Mouse (Mus musculus) midbrain, embryonic 16.5 days (tissue): ENCODE results near the gene Zfp655. TPM values are rescaled to one million over a fixed set of nuclear protein-coding genes. Genes with fewer than 3 reads are reported as not detected.
"Not testable (repeated sequence)": the region's sequence is repeated elsewhere in the genome, so short reads cannot be mapped to it uniquely, and the experiment has no call there.

Experiments used
- ATAC-seq: fragments of 200-750 bp; cut with Nextera tagmentation; 2 replicates; pipeline ENCODE4 v1.8.0; 2017; ENCODE audit warnings: moderate TSS enrichment
- H3K27ac ChIP-seq: fragments of 300-500 bp; sonication (generic); 2 replicates; pipeline ENCODE4 v1.5.1; 2014; ENCODE audit warnings: mild to moderate bottlenecking, low read length, mixed read lengths
- H3K27me3 ChIP-seq: fragments of 300-500 bp; sonication (generic); 2 replicates; pipeline ENCODE4 v1.6.1; 2014; ENCODE audit warnings: low read depth, low read length, mixed read lengths; ENCODE audit not compliant: control insufficient read depth, insufficient read depth
- H3K36me3 ChIP-seq: fragments of 300-500 bp; sonication (generic); 2 replicates; pipeline ENCODE4 v1.6.1; 2014; ENCODE audit warnings: mild to moderate bottlenecking, low read length, moderate library complexity, mixed read lengths; ENCODE audit not compliant: control insufficient read depth, insufficient read depth
- H3K4me1 ChIP-seq: fragments of 300-500 bp; sonication (generic); 2 replicates; pipeline ENCODE4 v1.6.1; 2014; ENCODE audit warnings: mild to moderate bottlenecking, low read length, mixed read lengths; ENCODE audit not compliant: control insufficient read depth, insufficient read depth
- H3K4me2 ChIP-seq: fragments of 300-500 bp; sonication (generic); 2 replicates; pipeline ENCODE4 v1.6.1; 2014; ENCODE audit warnings: mild to moderate bottlenecking, low read length, mixed read lengths
- H3K4me3 ChIP-seq: fragments of 300-500 bp; sonication (generic); 2 replicates; pipeline ENCODE4 v1.5.1; 2014; ENCODE audit warnings: low read depth, mild to moderate bottlenecking, low read length, moderate library complexity, mixed read lengths
- H3K9ac ChIP-seq: fragments of 300-500 bp; sonication (generic); 2 replicates; pipeline ENCODE4 v1.6.1; 2014; ENCODE audit warnings: low read depth, low read length, mixed read lengths
- H3K9me3 ChIP-seq: fragments of 300-500 bp; sonication (generic); replicated peaks from 2 replicates; pipeline ENCODE4 v1.6.1; 2014; ENCODE audit warnings: mild to moderate bottlenecking, low read length, mixed read lengths; ENCODE audit not compliant: control insufficient read depth, poor library complexity, severe bottlenecking
- WGBS: fragments of 180-500 bp; shearing (Covaris S2); extraction: QIAGEN DNeasy Blood & Tissue Kit; methylation state at CpG from one replicate; pipeline ENCODE4 v1.1.7; 2014; 5-methylcytosine and 5-hydroxymethylcytosine counted together
- polyA plus RNA-seq: library from polyadenylated mRNA; unstranded; fragments of >200 nt; fragmentation: Nextera tagmentation; extraction: Ambion mirVana; gene quantifications from 2 replicates; pipeline ENCODE4 v1.2.1, GENCODE M21; 2015

The Zfp655 gene
- polyA plus RNA-seq, 1 experiment from 2014 or later: 32.9 TPM

DNA sequence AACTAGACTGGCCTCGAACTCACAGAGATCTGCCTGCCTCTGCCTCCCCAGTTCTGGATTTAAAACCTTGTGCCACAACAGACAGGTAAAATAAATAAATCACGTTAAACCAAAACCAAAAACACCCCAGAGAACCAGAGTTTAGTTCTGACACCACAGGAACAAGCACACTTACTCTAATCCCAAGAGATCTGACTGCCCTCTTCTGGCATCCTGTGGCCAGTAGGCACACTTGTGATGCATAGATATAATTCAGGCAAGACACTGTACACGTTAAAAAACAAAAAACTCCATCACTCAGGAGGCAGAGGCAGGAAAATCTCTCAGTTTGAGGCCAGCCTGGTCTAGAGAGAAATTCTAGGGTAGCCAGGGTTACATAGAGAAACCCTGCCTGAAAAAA lies 29.1 kb upstream of the Zfp655 start:
- ATAC-seq: no peak
- WGBS: 46% methylated on average over 3 of the region's 3 CpGs

DNA sequence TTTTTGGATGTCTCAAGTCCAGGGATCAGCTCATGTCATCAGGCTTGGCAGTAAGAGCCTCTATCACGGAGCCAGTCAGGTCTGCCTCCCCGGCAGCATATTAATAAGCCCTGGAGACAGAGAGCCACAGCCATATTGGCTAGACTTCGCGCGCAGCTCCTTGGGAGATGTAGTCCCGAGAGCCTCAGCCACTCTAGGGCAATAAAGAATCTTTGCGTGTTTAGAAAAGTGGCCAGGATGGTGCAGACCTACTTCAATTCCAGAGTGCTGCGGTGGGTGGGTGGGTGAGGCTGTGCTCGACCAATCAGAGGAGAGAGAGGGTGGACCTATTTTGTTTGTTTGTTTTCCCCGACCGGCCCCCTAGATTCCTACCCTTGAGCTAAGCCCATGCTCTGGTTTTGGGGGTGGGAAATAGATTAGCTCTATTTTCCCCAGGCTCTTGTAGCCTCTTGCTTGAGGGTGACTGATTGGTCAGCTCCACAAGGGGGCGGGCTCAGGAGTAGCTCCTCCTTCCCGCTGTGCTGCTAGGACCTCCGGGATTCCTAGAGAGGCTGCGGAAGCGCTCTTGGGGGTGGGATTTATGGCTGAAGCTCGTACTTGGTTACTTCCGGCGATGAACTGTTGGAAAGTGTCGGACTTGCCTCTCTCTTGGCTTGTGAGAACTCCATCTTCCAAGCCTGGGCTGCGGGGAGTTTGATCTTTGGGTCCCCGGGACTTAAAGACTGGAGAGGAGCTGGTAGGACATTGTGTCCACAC lies 27.4 kb upstream of the Zfp655 start, which contains the start of gene Zkscan5:
Gene Zkscan5 (plus strand): TSS at position 627 of the 756 bp plus-strand sequence.
- Histone ChIP-seq H3K27ac (peak within 1 kb of the TSS; percentile 90), H3K36me3 (peaks cover 7% of the 10 kb centered on the region; the same call in 1 of the 2 replicates), H3K27me3 (no peaks in the 10 kb centered on the region), H3K9me3 (no peaks in the 10 kb centered on the region), H3K9ac (peak within 1 kb of the TSS; percentile 64), H3K4me2 (peak within 1 kb of the TSS; percentile 58), H3K4me3 (peak within 1 kb of the TSS; percentile 61), H3K4me1 (peaks cover 23% of the 10 kb centered on the region)
- WGBS: under 1% methylated on average over 22 of the region's 22 CpGs
- ATAC-seq: peak; percentile 93

More for the DNA sequence above, 29.1 kb upstream of the Zfp655 start:
- Histone ChIP-seq H3K9me3 (no peaks in the 10 kb centered on the region), H3K4me2 (no peak overlapping the region), H3K27me3 (no peaks in the 10 kb centered on the region), H3K9ac (no peak overlapping the region), H3K4me1 (peaks cover 23% of the 10 kb centered on the region), H3K4me3 (no peak overlapping the region), H3K27ac (no peak overlapping the region), H3K36me3 (peaks cover 5% of the 10 kb centered on the region; the same call in 1 of the 2 replicates)

DNA sequence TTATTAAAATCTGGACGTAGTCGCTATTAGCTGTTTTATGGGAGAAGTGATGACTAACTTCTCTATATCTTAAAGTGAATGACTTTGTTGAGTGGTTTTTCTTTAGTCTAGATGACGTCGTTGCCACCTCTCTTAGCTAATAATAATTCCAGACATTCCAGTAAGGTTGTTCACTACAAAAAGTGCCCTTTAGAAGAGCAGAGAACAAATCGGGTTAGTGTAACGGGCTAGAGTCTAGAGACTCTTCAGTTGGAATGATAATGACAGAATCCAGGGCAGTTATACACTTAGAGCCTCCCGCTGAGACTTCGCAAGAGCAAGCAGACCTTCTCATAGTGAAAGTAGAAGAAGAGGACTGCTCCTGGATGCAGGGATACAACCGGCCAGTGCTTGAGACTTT lies 26.5 kb upstream of the Zfp655 start:
- peak overlapping the region; percentile 61 for H3K4me3 ChIP-seq
- peaks cover 23% of the 10 kb centered on the region for H3K4me1 ChIP-seq
- peak overlapping the region; percentile 41 for H3K9ac ChIP-seq
- H3K27me3 ChIP-seq: no peaks in the 10 kb centered on the region
- H3K27ac ChIP-seq: no peak overlapping the region
- no peaks in the 10 kb centered on the region for H3K9me3 ChIP-seq
- peak overlapping the region; percentile 58 for H3K4me2 ChIP-seq
- ATAC-seq: no peak
- peaks cover 7% of the 10 kb centered on the region; the same call in 1 of the 2 replicates for H3K36me3 ChIP-seq
- 22% methylated on average over 9 of the region's 9 CpGs for WGBS

DNA sequence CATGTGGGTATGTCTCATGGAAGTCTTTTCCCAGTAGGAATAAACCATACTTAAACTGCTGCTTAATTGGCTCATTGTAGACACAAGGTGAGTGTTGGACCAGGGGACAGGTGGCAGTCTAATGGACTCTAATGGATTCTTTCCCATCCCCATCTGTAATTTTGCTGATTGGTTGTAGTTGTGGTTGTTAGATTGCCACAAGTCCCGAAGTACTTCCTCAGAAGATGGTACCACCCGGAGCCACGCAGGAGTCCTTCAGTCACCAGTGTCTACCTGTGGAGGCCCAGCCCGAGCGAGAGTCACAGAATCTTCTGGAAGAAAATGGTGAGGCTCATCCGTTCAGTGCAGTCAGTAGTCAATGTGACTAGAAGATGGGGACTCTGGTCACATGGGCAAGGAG lies 24.1 kb upstream of the Zfp655 start:
- no peak overlapping the region for H3K4me3 ChIP-seq
- H3K4me1 ChIP-seq: peaks cover 12% of the 10 kb centered on the region
- no peak overlapping the region for H3K27ac ChIP-seq
- no peak for ATAC-seq
- H3K36me3 ChIP-seq: peaks cover 13% of the 10 kb centered on the region; the same call in 1 of the 2 replicates
- no peak overlapping the region for H3K9ac ChIP-seq
- no peaks in the 10 kb centered on the region for H3K27me3 ChIP-seq
- H3K9me3 ChIP-seq: no peaks in the 10 kb centered on the region
- WGBS: 98% methylated on average over 6 of the region's 6 CpGs
- no peak overlapping the region for H3K4me2 ChIP-seq

DNA sequence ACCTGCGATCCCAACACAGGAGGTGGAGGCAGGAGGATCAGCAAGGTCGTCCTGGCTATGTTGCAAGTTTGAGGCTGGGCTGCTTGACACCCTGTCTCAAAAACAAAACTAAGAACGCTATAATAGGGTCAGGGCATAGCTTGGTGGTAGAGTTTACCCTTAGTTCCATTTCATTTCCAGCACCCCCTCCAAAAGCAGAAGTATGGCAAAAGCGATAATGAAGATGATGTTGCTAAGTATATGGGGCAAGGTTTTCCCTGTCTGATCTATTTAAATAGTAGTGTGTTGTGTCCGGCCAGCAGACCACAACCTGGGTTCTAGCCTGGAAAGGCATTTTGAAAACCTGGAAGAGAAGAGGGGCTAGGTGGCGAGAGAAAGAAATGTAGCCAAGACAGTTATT lies 23.6 kb upstream of the Zfp655 start:
- H3K4me1 ChIP-seq: peaks cover 12% of the 10 kb centered on the region
- H3K36me3 ChIP-seq: peaks cover 13% of the 10 kb centered on the region; the same call in 1 of the 2 replicates
- H3K9me3 ChIP-seq: no peaks in the 10 kb centered on the region
- ATAC-seq: no peak
- no peak overlapping the region for H3K27ac ChIP-seq
- no peaks in the 10 kb centered on the region for H3K27me3 ChIP-seq
- 89% methylated on average over 5 of the region's 6 CpGs for WGBS
- H3K4me2 ChIP-seq: no peak overlapping the region
- H3K4me3 ChIP-seq: no peak overlapping the region
- no peak overlapping the region for H3K9ac ChIP-seq

DNA sequence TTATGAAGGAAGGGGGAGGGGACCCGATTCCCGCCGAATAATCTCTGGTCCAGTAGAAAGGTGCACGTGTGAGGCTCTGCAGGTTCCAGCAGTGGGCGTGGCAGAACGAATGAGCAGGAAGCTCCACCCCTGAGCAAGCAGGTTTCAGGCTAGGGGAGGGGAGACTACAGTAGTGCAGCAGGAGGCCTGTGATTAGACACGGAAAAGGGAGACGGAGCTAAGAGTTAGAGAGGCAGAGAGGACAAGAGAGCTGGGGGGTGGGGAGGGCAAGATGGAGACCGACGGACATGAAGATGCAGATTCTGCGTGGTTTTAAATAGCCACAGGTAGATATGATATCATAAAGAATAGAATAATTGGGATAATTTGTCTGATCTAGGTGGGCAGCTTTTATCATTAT lies 23.1 kb upstream of the Zfp655 start:
- H3K4me2 ChIP-seq, H3K9ac ChIP-seq, H3K4me1 ChIP-seq, H3K9me3 ChIP-seq, H3K27me3 ChIP-seq, ATAC-seq, H3K27ac ChIP-seq, H3K4me3 ChIP-seq: not testable (repeated sequence)
- WGBS: 59% methylated on average over 11 of the region's 11 CpGs
- peaks cover 13% of the 10 kb centered on the region; the same call in 1 of the 2 replicates for H3K36me3 ChIP-seq

DNA sequence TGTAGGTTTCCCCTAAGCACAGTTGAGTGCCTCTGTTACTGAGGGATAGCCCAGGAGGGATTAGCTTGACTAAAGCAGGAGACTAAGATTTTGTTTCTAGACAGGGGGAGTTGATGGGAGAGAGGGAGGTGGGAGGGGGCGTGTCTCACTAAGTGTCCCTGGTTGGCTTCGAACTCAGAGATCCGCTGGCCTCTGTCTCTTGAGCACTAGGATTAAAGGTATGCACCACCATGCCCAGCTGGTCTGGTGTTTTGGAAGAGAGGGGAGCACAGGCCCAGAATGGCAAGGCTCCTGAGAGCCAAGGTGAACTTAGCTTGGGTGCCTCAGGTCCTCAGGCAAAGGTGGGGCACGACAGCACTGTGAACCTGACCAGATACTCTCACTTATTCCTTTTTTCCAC lies 20.2 kb upstream of the Zfp655 start:
- 95% methylated on average over 4 of the region's 4 CpGs for WGBS
- peaks cover 13% of the 10 kb centered on the region; the same call in 1 of the 2 replicates for H3K36me3 ChIP-seq
- no peaks in the 10 kb centered on the region for H3K27me3 ChIP-seq
- no peak overlapping the region for H3K9ac ChIP-seq
- H3K9me3 ChIP-seq: no peaks in the 10 kb centered on the region
- H3K4me3 ChIP-seq: no peak overlapping the region
- H3K4me1 ChIP-seq: no peaks in the 10 kb centered on the region
- H3K4me2 ChIP-seq: no peak overlapping the region
- ATAC-seq: no peak
- H3K27ac ChIP-seq: no peak overlapping the region

DNA sequence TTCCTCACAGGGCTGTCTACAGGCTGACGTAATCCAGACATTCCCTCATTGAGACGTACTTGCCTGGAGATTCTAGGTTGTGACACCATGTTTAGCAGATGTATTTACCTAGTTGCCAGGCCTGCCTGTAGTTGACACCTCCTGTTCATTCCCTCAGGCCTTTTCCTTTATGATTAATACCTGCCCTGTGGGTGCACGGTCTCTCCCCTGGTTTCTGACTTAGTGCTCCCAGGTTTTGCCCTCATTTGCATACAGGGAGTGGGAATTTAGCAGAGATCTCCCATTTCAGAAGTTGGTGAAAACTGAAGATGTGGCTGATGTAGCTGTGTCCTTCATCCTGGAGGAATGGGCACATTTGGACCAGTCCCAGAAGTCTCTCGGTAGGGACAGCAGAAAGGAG lies 19.3 kb upstream of the Zfp655 start:
- no peak for ATAC-seq
- Histone ChIP-seq H3K4me2 (no peak overlapping the region), H3K9me3 (no peaks in the 10 kb centered on the region), H3K9ac (no peak overlapping the region), H3K4me3 (no peak overlapping the region), H3K27me3 (no peaks in the 10 kb centered on the region), H3K36me3 (peaks cover 13% of the 10 kb centered on the region; the same call in 1 of the 2 replicates), H3K4me1 (no peaks in the 10 kb centered on the region), H3K27ac (no peak overlapping the region)
- 96% methylated on average over 4 of the region's 4 CpGs for WGBS

DNA sequence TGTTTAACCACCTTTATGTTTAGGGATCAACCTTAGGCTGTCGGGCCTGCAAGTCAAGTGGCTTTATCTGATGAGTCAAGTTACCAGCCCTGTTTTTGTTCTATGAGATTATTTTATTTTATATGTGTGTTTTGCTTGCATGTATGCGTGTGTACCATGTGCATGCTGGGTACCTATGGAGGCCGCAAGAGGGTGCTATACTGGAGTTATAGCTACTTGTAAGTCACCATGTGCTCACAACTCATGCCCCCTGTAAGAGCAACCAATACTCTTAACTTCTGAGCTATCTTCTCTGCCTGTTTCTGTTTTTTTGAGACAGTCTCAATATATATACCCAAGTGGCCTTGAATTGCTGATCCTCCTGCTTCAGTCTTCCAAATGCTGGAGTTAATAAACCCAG lies 18.0 kb upstream of the Zfp655 start:
- H3K4me1 ChIP-seq: no peaks in the 10 kb centered on the region
- H3K4me3 ChIP-seq: no peak overlapping the region
- no peak overlapping the region for H3K9ac ChIP-seq
- H3K27me3 ChIP-seq: no peaks in the 10 kb centered on the region
- WGBS: 95% methylated on average over 3 of the region's 3 CpGs
- H3K9me3 ChIP-seq: no peaks in the 10 kb centered on the region
- ATAC-seq: no peak
- H3K4me2 ChIP-seq: no peak overlapping the region
- H3K27ac ChIP-seq: no peak overlapping the region
- H3K36me3 ChIP-seq: peaks cover 7% of the 10 kb centered on the region; the same call in 1 of the 2 replicates
